Mouse (Mus musculus) urinary bladder, postnatal 4 days (tissue): ENCODE measurements around the gene Srl.
"Not testable (repeated sequence)": the region's sequence is repeated elsewhere in the genome, so short reads cannot be mapped to it uniquely, and the experiment has no call there.

Source experiments
- DNase-seq, 2 experiments: peaks; one replicate each; pipeline ENCODE4 v3.0.0; 2021 to 2022; ENCODE audit warnings: low spot score in 2 of 2

Gene Srl

DNA sequence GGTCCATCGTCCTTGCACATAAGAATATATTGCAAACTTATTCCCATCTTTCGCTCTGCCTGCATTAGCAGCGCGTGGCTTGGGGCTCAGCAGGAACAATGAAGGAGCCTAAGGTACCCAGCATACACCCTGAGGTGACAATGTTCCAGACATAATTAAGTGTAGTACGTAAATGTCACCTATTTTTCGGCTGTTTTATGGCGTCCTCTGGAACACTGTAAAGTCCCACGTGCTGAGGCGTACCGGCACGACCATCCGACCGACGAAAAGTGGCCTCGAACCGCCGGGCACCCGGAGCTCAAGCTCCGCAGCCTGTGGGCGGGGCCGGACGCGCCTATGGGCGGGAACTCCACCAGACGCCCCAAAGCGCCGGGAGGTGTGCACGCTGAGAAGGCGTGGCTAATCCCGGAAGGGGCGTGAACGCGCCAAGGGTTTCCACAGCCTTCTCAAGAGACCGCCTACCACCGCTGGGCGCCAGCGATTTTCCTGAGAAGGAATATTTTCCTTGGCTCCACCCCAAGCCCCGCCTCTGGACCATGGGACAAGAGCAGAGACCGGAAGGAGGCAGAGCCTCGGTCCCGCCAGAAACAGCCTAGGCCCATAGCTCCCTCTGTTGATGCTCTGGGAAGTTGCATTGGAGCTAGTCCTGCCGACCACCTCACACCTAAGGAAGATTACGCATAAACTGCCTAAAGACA lies at the start of gene Srl:
Gene Srl (minus strand): TSS at position 316 of the 698 bp plus-strand sequence.
- DNase-seq: peak; percentile 100

GRCm38 (mm10) chr16:4590236-4590635 lies 48.6 kb upstream of the Srl start:
- no peak for DNase-seq

DNA sequence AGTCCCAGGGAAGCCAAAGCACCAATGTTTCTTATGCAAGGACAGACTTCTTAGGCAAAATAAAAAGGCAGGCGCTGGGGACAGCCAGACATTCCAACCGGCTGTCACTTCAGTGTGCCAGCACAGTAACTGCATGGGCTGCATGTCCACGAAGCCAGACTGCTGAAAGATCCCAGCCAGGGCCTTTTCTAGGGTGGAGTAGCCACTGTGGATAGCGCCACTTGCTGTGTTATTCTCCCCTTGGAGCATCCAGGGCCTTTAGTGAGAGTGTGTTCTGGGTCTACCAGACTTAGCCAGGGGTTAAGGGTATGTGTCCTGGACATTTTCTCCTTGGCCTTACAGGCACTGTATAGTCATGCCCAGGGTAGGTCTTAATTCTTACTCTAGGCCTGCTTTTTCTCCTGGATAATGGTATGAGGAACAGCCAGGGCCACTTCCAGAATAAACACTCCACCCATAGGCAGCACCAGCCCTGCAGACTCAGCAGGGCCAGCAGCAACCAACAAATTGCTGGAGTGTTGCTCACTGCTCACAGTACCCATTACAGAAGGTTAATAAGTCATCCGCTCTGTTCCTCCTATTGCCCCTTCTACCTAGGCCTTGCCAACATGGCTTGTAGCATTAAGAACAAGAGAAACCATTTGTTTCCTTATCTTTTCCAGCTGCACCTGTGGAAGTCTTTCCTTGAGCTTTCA lies 46.0 kb upstream of the Srl start:
- DNase-seq: no peak

GRCm38 (mm10) chr16:4586531-4587123 lies 45.0 kb upstream of the Srl start:
- DNase-seq: peak; percentile 97 to 99

DNA sequence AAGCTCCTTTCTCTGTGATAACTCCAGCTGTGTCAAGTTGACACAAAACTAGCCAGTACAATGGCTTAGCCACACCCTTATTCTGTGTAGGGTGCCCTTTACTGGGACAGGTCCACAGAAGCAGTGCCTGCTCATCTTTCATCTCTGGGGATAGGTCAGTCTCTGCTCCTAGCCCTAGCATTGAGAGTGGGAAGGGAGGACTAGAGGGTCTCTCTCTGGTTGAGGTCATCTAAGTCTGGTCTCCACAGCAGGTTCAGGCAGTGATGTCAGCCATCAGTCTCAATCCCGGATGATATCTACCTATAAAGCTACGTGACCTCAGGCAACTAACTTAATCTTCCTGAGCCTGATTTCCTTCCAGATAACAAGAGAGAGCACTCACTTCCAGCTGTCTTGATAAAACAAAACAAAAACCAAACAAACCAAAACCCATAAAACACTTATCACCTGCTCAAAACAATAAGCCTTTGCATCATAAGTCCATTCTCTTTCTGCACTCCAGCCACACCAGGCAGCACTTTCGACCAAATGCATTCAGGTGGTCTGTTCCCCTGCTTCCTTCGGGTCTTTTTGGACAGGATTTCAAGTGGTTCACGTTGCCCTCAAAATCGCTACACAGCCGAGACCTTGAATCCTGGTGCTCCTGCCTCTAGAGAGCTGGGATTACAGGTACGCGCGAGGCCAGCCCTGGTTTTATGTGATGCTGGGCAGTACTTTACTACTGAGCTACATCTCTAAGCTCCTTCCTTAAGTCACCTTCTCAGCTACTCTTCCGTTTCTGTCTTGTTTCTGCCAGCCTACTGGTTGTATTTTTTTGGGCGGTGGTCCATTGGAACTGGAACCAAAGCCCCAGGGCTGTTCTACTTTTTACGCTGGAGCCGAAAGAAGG lies 44.3 kb upstream of the Srl start:
- DNase-seq: no peak

- no peak for DNase-seq
Observed at GRCm38 (mm10) chr16:4584438-4584837, 42.8 kb upstream of the Srl start.

DNA sequence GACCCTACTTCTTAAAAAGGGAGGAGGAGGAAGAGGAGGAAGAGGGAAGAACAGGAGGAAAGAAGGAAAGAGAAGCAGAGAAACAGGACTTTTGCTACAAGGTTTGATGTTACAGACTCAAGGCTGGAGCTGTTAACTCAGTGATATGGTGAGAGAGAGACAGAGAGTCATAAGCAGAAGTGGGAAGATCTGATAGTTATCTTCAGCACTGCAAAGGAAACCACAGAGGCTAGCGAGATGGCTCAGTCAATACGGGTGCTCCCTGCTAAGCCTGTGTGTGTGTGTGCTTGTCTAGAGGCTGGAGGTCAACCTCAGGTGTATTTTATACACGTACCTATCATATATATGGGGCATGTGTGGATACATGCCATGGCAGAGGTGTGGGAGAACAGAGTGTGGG lies 42.2 kb upstream of the Srl start:
- DNase-seq: no peak

DNA sequence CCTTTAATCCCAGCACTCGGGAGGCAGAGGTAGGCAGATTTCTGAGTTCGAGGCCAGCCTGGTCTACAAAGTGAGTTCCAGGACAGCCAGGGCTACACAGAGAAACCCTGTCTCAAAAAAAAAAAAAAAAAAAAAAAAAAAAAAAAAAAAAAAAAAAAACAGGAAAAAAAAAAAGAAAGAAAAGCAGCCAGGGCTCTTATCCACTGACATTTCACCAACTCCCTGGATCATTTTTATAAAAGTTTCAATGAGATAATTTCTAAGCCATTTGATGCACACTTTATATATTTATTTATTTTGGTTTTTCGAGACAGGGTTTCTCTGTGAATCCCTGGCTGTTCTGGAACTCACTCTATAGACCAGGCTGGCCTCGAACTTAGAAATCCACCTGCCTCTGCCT lies 39.6 kb upstream of the Srl start:
- not testable (repeated sequence) for DNase-seq

- no peak for DNase-seq
Observed at GRCm38 (mm10) chr16:4578630-4579029, 37.0 kb upstream of the Srl start.

DNA sequence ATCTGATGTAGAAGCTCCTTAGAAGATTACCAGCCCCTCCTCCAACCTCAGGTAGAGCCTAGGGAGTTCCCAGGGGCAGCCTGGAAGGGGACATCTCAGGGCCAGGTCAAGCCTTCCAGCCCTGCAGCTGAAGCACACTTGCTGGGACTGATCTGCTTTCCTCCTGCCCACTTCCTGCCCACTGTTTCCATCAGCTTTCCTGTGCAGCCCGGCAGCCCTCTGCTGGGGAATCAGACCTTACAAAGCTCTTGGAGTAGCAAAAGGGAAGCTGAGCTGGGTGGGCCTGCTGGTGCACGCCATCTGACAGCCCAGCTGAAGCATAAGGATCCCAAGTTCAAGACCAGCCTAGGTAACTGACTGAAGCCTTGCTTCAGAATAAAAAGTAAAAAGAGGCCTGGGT lies 35.3 kb upstream of the Srl start:
- DNase-seq: no peak

DNA sequence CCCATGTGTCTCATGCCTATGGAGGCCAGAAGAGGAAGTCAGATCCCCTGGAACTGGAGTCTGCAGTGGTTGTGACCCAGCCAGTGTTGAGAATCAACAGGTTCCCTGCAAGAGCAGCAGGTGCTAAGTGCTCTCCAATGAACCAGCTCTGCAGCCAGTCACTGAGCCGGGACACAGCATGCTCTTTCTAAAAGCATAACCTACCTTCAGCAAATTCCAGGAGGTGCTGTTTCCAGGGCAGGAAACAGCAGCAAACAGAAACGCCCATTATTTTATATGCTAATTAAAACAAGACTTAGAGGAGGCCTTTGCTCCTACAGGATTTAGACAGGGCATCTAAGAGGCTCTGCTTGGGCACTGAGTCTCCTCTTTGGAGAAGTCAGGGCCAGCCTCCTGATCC lies 34.4 kb upstream of the Srl start:
- no peak for DNase-seq

DNA sequence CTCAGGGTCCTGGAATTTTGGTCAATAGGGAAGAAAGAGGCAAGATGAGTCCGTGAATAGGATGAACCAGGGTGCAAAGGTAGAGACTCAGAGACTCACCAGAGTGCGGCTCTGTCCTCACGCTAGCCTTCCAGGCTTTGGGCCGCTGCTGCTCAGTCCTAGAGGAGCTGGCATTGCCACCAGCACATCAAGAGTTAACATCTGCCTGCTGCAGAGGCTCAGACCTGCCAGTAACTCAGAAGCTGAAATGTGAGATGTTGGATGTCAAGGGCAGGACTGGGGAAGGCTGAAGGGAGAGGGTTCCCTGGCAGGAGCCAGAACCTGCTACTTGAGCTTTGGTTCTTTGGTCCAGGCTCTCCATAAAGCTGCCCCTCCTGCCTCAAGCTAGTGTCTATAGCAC lies 29.1 kb upstream of the Srl start:
- no peak for DNase-seq

- DNase-seq: peak; percentile 63 to 90
Observed at GRCm38 (mm10) chr16:4567912-4568311, 26.3 kb upstream of the Srl start.

DNA sequence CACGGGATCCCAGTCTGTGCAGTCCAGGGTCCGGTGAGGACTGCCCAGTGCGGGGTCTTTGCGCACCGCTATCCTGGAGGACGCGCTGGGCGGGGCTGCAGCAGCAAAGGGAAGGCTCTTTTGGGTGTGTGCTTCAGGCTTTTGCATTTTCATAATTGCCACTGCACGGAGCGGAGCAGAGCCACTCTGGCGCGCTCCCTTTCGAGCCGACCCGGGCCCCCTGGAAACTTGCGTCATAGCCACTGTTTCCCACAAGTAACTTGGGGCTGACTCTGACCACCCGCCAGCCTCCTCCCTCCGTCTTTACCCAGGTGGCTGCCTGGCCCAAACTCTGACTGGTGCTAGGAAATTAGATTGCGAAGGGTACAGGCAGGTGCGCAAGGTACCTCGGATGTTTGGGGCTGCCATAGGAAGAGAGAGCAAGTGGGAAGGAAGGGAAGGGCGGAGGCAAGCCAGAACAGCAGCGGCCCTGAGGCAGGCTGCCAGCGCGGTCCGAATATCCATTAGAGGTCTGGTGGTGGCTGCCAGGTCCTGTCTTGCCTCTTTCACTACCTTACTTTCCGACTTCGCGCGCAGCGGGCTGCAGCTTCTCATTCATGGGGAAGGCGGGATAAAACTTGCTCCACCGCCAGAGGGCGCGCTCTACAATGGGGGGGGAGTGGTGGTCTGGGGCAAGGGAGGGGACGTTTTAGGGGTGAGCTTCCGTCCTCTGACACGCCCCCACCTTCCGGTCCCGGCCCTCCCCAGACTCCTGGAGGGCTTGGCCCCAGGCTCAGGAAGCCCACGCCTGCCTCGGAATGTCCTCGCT lies 18.7 kb upstream of the Srl start:
- peak; percentile 70 to 79 for DNase-seq

DNA sequence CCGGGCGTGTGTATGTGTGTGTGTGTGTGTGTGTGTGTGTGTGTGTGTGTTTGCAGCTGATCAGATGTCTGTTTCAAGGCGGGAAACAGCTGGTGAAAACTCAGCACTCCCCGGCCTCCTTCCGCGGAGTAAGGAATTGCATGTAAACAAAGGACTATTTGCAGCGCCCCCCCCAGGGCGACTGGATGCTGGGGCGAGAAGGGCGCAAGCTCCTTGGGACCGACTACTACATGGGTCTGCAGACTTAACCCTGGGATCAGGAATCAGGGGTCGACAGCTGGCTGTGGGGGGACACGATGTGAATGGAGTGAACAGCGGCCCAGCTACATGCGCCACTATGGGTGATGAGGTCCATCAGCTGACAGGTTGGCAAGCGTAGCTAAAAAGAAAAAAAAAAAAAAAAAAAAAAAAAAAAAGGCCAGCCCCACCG lies 18.1 kb upstream of the Srl start, which contains the start of gene Tfap4:
Gene Tfap4 (minus strand): TSS at position 140 of the 430 bp plus-strand sequence.
- DNase-seq: peak; percentile 85 to 88

DNA sequence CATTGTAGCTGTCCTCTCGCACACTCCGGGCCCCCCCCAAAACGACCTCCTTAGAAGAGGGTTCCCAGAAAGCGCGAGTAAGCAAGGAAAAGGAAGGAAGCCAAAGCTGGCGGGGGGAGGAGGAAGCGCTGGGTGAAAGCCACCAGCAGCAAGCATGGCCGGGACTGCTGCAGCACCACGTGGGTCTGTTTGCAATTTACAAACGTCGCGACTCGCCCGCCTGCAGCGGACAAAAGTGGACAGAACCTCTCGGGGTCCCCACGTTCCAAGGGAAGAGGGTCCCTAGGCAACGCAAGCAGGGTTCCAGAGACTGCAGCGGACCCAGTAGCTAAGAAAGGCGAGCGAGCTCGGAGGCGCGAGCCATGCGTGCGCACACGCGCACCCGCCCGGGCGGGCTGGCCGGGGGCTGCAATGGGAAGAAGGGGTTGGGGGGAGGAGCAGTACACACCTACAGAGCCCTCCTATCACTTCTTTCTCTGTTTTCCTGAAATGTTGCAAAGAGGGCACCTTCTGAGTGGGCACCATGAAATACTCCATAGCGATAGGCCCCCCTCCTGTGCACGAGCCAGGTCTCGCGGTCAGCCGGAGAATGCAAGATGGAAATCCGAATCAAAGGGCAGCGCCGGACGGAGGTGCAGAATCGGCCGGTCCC lies 17.5 kb upstream of the Srl start:
- DNase-seq: peak in 1 of 2 experiments; percentile 62

GRCm38 (mm10) chr16:4558384-4558979 lies 16.9 kb upstream of the Srl start:
- DNase-seq: peak; percentile 83 to 86

DNA sequence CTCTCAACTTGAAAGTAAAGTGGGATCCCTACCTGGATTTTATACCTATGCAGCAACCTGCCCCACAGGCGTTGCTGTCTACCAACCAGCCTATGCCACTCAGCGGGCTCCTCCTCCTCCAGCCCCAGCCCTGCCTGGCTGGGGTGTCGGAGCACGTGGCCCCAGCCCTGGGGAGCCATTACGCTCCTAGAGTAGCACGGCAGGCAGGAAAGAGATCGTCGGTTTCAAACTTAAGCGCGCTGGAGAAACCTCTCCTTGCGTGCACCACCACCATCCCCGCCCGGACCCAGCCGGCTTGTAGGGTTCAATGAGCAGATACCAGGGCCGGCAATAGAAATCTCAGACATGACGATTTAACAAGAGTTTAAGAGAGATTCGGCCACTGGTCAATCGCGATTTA lies 16.3 kb upstream of the Srl start:
- DNase-seq: peak; percentile 61 to 65

- no peak for DNase-seq
Observed at GRCm38 (mm10) chr16:4557085-4557484, 15.5 kb upstream of the Srl start.

DNA sequence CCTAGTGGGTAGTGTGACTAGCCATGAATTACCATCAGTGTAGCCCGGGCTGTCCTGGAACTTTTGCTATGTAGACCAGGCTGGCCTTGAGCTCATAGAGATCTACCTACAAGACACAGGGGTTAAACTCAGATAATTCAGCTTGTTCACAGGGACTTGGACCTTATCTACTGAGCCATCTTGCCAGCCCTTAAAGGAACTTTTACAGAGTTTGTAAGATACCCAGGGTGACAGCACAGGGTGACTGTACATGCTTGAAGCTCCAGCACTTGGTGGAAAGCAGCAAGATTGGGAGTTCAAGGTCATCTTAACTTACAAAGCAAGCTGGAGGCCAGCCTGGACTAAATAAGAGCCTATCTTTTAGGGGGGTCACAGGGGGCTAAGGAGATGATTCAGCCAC lies 13.9 kb upstream of the Srl start:
- DNase-seq: no peak
